Mouse (Mus musculus): Measurements from ENCODE around the gene Vmn1r30.

Gene Vmn1r30

GRCm38 (mm10) chr6:58443285-58443684 lies at the start of gene Vmn1r30:
Gene Vmn1r30, minus strand, starts transcription at chr6:58443385.
- no peak for DNase-seq (ENCODE audit: inconsistent ontology term)

- DNase-seq (ENCODE audit: inconsistent ontology term): no peak
Measured at GRCm38 (mm10) chr6:58475230-58475629, 32.0 kb upstream of the Vmn1r30 start, which contains the start of gene Vmn1r31. Gene Vmn1r31, minus strand, starts transcription at chr6:58475330.

Measured in Muller cell, postnatal 12 days (primary cell).